Mouse (Mus musculus) adrenal gland, postnatal 14 days (tissue): ENCODE data around the gene Socs5. TPM values are rescaled to one million over a fixed set of nuclear protein-coding genes. Genes with fewer than 3 reads are reported as not detected.

Experiments used
- DNase-seq: peaks from one replicate; pipeline ENCODE4 v3.0.0; 2021; ENCODE audit warnings: mixed read lengths
- total RNA-seq: library from RNA; stranded (reverse); gene quantifications from 2 replicates; pipeline ENCODE4 v1.2.3, GENCODE M21; 2021

Socs5 gene
- total RNA-seq, 1 experiment from 2014 or later = 58.9 TPM

GRCm38 (mm10) chr17:87106691-87107523, 572 bp upstream of the Socs5 start:
- DNase-seq = peak; percentile 99

DNA sequence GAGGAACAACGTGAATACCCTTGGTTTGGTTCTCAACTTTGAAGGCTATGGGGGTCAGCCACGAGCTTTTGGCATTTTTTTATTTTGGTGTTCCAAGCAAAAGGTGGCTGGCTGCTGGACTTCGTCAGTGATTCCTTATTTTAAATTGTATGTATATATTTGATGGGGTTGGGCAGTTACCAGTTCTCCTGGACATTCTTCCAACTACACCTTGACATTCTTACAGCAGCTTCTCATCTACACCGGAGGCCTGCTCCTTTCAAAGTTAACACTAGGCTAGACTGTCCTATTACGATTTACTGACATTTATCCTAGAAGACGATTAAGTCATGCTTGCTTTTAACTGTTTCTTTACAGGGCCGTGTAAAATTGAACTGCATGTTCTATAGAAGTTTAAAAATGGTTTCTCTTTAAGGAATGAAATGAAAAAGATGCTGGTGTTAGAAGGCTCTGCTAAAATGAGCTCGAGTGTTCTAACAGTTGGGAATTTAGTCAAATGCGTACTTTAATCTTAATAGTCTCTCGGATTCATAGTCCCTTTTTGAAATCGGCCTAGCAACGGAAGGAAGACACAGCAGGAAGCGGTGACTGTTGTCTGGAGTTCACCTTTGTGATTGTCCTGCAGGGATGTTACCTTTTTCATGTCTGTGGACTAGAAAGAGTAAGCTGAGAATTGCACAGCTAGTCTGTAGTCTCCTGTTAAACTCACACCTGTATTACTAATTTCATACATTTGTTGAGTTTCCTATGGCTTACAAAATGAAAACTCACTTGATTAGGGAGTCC, 1.2 kb downstream of the Socs5 start:
- DNase-seq = no peak

DNA sequence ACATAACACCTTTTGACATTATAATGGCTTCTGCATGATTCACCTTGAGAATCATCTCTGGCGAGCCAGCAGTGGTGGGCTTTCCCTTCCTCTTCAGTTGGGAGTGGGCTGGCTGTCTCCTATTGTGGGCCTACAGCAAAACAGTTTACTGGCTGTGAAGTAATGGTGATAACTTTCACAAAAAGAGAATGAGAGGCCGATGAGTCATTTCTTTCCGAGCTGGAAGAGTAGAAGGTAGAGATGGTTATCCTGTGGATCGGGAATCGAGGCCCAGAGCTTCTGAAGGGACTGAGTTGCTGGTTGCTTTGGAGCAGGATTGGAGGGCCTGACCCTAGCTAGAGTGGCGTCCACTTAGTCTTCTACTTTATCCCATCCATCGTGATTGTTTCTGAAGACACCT, 2.0 kb downstream of the Socs5 start:
- DNase-seq = peak; percentile 17

DNA sequence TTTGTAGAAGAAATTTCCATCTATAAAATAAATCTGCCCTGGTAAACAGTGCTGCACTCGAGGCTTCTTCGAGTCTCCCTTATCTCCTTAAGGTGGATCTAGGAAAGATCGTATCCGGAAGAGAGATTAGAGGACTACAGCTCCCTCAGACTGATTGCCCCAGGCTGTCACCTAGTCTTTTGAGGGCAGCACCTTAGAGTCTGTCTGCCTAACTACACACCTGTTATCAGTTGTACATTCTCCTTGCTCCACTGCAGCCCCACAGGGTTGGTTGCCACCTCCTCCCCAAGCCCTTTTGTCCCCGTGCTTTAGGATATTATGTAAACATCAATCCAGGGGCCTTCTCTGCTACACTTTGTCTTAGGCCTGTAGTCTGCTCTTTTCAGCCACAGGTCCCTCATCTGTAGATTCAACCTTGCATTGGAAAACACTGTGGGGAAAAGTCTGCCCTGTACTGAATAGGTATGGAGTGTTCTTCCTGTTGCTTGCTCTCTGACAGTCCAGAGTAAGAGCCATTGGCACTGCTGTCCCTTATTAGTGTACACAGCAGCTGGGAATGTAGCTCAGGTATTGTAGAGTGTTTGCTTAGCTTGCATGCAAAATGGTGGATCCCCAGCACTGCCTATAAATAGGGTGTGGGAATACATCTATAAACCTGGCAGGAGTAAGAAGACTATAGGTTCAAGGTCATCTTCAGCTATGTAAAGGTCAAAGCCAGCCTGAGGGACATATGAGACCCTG, 5.5 kb downstream of the Socs5 start:
- DNase-seq = no peak

GRCm38 (mm10) chr17:87115615-87116014, 8.1 kb downstream of the Socs5 start:
- no peak for DNase-seq

- no peak for DNase-seq
These were observed 11.6 kb downstream of the Socs5 start for GRCm38 (mm10) chr17:87118966-87119526.

GRCm38 (mm10) chr17:87125344-87125743, 17.9 kb downstream of the Socs5 start:
- peak; percentile 52 for DNase-seq

DNA sequence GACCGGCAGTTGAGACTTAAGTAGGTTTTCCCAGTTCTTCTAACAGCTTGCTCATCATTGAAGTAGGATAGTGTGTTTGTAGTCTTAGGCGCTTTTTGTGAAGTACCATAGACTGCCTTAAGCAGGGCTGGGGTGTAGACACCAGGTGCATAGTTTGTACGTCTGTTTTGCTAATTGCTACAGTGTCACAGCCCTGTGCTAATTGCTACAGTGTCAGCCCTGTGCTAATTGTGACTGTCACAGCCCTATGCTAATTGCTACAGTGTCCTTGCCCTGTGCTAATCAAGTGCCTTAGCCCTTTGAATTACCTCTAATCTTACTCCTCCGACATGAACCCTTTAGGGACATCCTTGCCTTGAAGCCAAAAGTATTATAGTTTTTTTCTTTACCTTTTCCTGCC, 24.8 kb downstream of the Socs5 start:
- no peak for DNase-seq

- peak; percentile 54 for DNase-seq
These were observed 26.3 kb downstream of the Socs5 start for GRCm38 (mm10) chr17:87133823-87134222.

DNA sequence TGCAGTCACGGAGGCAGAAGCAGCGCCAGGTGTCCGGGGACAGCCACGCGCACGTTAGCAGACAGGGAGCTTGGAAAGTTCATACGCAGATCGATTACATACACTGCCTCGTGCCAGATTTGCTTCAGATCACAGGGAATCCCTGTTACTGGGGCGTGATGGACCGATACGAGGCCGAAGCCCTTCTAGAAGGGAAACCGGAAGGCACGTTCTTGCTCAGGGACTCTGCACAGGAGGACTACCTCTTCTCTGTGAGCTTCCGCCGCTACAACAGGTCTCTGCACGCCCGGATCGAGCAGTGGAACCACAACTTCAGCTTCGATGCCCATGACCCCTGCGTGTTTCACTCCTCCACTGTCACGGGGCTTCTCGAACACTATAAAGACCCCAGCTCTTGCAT, 27.2 kb downstream of the Socs5 start:
- no peak for DNase-seq

DNA sequence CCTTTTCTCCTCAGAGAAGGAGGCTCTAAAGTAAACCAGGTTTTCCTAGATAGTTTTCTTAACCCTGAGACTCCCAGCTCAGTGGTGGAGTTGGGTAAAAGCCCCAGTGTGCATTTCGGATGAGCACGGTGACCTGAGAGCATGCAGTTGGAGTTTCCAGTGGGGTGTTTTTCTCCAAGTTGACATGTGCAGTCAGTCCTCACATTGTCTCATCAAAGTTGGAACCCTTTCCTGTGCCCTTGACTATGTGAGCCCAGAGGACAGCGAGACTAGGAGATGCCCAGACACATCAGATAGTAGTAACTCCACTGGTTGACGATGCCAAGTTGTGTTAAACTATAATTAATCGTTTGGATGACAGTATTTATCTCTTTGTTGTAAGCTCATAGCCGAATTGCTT, 28.3 kb downstream of the Socs5 start:
- DNase-seq = no peak

- DNase-seq = no peak
These were observed 33.9 kb downstream of the Socs5 start for GRCm38 (mm10) chr17:87141188-87141935.

DNA sequence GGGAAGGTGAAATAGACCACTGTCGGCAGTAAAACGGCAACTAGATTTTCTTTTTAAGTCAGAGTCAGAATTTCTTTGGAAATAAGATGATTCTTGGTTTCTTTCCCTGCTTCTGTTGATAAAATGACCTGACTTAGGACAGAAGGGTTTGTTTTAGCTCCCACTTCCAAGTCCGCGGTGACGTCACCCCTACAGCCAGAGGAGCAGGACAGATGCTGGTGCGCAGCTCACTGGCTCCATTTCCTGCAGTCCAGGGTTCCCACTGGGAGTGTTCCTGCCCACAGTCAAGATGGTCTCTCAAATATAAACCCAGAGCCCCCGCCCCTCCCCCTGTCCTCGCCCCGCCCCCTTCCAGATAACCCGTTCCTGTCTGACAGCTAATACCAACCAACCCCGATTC, 34.8 kb downstream of the Socs5 start:
- DNase-seq = peak; percentile 73

DNA sequence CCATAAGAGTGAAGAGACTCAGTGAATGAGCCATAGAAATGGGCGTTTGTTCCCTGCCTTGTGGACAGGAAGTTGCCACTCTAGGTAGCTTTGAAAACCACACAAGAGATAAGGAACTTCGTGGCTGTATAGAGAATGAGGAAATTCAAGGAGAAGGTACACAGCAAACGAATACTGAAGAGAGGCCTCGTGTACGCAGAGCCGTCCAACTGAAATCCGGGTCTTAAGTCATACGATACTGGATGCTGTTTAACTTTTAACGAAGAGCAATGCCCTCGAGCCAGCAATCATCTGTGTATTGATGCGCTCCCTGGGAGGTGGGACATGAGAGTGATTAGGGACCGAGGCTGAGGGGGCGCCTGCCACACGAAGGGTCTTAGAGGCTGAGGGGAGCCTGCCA, 35.7 kb downstream of the Socs5 start:
- no peak for DNase-seq

GRCm38 (mm10) chr17:87146415-87147021, 39.0 kb downstream of the Socs5 start:
- no peak for DNase-seq

GRCm38 (mm10) chr17:87149762-87150161, 42.3 kb downstream of the Socs5 start:
- DNase-seq = no peak

GRCm38 (mm10) chr17:87152984-87153383, 45.5 kb downstream of the Socs5 start:
- DNase-seq = no peak

GRCm38 (mm10) chr17:87155664-87156063, 48.2 kb downstream of the Socs5 start:
- no peak for DNase-seq

DNA sequence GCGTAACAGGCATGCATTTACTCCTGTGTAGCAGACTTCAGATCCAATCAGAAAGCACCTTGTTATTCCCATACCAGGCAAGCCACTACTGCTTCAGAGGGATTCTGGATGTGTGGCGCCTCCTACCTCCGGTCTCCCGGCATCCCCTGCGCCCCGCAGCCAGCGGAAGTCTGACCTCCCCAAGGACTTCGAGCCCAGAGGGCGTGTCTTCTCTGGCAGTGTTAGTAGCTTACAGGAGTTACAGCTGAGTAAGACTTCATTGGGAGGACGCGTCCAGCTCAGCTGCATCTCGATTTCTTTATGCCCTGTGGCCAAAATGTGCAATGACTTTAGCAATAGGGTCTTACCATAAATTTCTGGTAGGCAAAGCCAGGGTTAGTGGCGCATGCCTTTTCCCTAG, 50.3 kb downstream of the Socs5 start:
- peak; percentile 68 for DNase-seq

DNA sequence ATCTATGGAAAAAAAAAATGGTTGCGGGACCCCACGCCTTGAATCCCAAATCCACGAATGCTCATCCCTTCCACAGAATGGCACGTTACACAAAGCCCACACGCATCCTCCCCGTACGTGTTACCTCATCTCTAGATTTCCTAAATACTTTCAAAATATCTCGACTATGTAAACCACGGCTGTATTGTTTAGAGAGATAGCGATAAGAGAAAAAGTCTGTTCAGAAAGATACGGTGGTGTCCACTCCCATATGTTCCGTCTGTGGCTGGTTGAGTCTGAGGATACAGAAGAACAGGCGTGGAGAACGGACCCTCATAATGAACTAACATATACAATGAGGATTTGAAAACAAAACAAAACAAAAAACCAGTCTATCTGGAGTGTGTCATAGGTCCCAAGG, 51.1 kb downstream of the Socs5 start:
- no peak for DNase-seq

DNA sequence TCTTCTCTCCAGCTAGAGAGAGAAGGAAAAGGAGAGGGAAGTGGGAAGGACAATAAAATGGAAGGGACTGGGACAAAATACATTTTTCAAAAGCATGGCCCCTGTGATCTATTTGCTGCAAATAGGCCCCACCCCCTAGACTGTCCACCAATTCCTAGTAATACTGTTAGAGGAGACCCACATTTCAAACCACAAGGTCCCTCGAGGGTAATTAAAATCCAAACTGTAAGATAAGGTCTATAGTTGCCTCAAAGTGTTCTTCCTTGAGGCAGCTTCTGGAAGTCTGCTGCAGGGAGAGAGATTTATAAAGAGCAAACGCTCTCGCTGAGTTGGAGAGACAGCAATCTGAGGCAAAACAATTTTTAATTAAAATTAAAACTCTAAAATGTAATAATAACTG, 52.8 kb downstream of the Socs5 start:
- no peak for DNase-seq
